Mouse (Mus musculus): ENCODE data around the gene Coasy. TPM values are rescaled to one million over a fixed set of nuclear protein-coding genes. Genes with fewer than 3 reads are reported as not detected.

Gene Coasy
- polyA plus RNA-seq, 1 experiment from 2014 or later = 44.9 TPM

- ATAC-seq (ENCODE audit: low FRiP score, low TSS enrichment) = no peak
- Histone ChIP-seq H3K9me3 (ENCODE audit: control insufficient read depth, low read length) (0 out of 2 replicates have a peak, but pooled peaks cover 3% of the 10 kb centered on the region), H3K27me3 (ENCODE audit: control insufficient read depth, insufficient read depth, low read length) (no peaks in the 10 kb centered on the region), H3K4me2 (replicated peaks; ENCODE audit: low read depth, low read length) (no peak overlapping the region), H3K4me3 (ENCODE audit: low read length) (no peak overlapping the region), H3K9ac (ENCODE audit: low read depth, low read length) (no peak overlapping the region), H3K4me1 (ENCODE audit: control insufficient read depth, insufficient read depth, low read length) (no peaks in the 10 kb centered on the region), H3K27ac (ENCODE audit: low read depth, low read length) (no peak overlapping the region), H3K36me3 (ENCODE audit: control insufficient read depth, insufficient read depth, low read length) (peaks cover 38% of the 10 kb centered on the region)
- WGBS = 91% methylated on average over 9 of the region's 9 CpGs
Measured at GRCm38 (mm10) chr11:101050359-101050758, 32.0 kb upstream of the Coasy start.

GRCm38 (mm10) chr11:101051051-101051493 lies 31.3 kb upstream of the Coasy start:
- no peak overlapping the region for H3K4me2 ChIP-seq (replicated peaks; ENCODE audit: low read depth, low read length)
- 88% methylated on average over 6 of the region's 6 CpGs for WGBS
- no peak for ATAC-seq (ENCODE audit: low FRiP score, low TSS enrichment)
- no peak overlapping the region for H3K27ac ChIP-seq (ENCODE audit: low read depth, low read length)
- no peak overlapping the region for H3K4me3 ChIP-seq (ENCODE audit: low read length)
- 0 out of 2 replicates have a peak, but pooled peaks cover 3% of the 10 kb centered on the region for H3K9me3 ChIP-seq (ENCODE audit: control insufficient read depth, low read length)
- no peaks in the 10 kb centered on the region for H3K27me3 ChIP-seq (ENCODE audit: control insufficient read depth, insufficient read depth, low read length)
- no peaks in the 10 kb centered on the region for H3K4me1 ChIP-seq (ENCODE audit: control insufficient read depth, insufficient read depth, low read length)
- no peak overlapping the region for H3K9ac ChIP-seq (ENCODE audit: low read depth, low read length)
- peaks cover 33% of the 10 kb centered on the region for H3K36me3 ChIP-seq (ENCODE audit: control insufficient read depth, insufficient read depth, low read length)

GRCm38 (mm10) chr11:101051617-101052016 lies 30.7 kb upstream of the Coasy start:
- ATAC-seq (ENCODE audit: low FRiP score, low TSS enrichment) = no peak
- H3K9me3 ChIP-seq (ENCODE audit: control insufficient read depth, low read length) = 0 out of 2 replicates have a peak, but pooled peaks cover 3% of the 10 kb centered on the region
- H3K36me3 ChIP-seq (ENCODE audit: control insufficient read depth, insufficient read depth, low read length) = peaks cover 28% of the 10 kb centered on the region
- no peak overlapping the region for H3K4me2 ChIP-seq (replicated peaks; ENCODE audit: low read depth, low read length)
- no peaks in the 10 kb centered on the region for H3K4me1 ChIP-seq (ENCODE audit: control insufficient read depth, insufficient read depth, low read length)
- 86% methylated on average over 8 of the region's 8 CpGs for WGBS
- no peaks in the 10 kb centered on the region for H3K27me3 ChIP-seq (ENCODE audit: control insufficient read depth, insufficient read depth, low read length)
- no peak overlapping the region for H3K9ac ChIP-seq (ENCODE audit: low read depth, low read length)
- no peak overlapping the region for H3K4me3 ChIP-seq (ENCODE audit: low read length)
- no peak overlapping the region for H3K27ac ChIP-seq (ENCODE audit: low read depth, low read length)

- ATAC-seq (ENCODE audit: low FRiP score, low TSS enrichment) = no peak
- 0 out of 2 replicates have a peak, but pooled peaks cover 3% of the 10 kb centered on the region for H3K9me3 ChIP-seq (ENCODE audit: control insufficient read depth, low read length)
- no peaks in the 10 kb centered on the region for H3K27me3 ChIP-seq (ENCODE audit: control insufficient read depth, insufficient read depth, low read length)
- no peak overlapping the region for H3K27ac ChIP-seq (ENCODE audit: low read depth, low read length)
- WGBS = 89% methylated on average over 10 of the region's 10 CpGs
- H3K9ac ChIP-seq (ENCODE audit: low read depth, low read length) = no peak overlapping the region
- H3K4me3 ChIP-seq (ENCODE audit: low read length) = no peak overlapping the region
- no peak overlapping the region for H3K4me2 ChIP-seq (replicated peaks; ENCODE audit: low read depth, low read length)
- no peaks in the 10 kb centered on the region for H3K4me1 ChIP-seq (ENCODE audit: control insufficient read depth, insufficient read depth, low read length)
- H3K36me3 ChIP-seq (ENCODE audit: control insufficient read depth, insufficient read depth, low read length) = peaks cover 28% of the 10 kb centered on the region
Measured at GRCm38 (mm10) chr11:101052751-101053473, 29.5 kb upstream of the Coasy start.

- H3K9ac ChIP-seq (ENCODE audit: low read depth, low read length) = no peak overlapping the region
- no peak overlapping the region for H3K4me2 ChIP-seq (replicated peaks; ENCODE audit: low read depth, low read length)
- H3K27me3 ChIP-seq (ENCODE audit: control insufficient read depth, insufficient read depth, low read length) = no peaks in the 10 kb centered on the region
- H3K27ac ChIP-seq (ENCODE audit: low read depth, low read length) = no peak overlapping the region
- 0 out of 2 replicates have a peak, but pooled peaks cover 3% of the 10 kb centered on the region for H3K9me3 ChIP-seq (ENCODE audit: control insufficient read depth, low read length)
- H3K4me1 ChIP-seq (ENCODE audit: control insufficient read depth, insufficient read depth, low read length) = no peaks in the 10 kb centered on the region
- H3K4me3 ChIP-seq (ENCODE audit: low read length) = no peak overlapping the region
- no peak for ATAC-seq (ENCODE audit: low FRiP score, low TSS enrichment)
- H3K36me3 ChIP-seq (ENCODE audit: control insufficient read depth, insufficient read depth, low read length) = peaks cover 21% of the 10 kb centered on the region
- WGBS = 95% methylated on average over 1 of the region's 1 CpGs
Measured at GRCm38 (mm10) chr11:101053974-101054373, 28.4 kb upstream of the Coasy start.

- no peak overlapping the region for H3K4me2 ChIP-seq (replicated peaks; ENCODE audit: low read depth, low read length)
- H3K9me3 ChIP-seq (ENCODE audit: control insufficient read depth, low read length) = 0 out of 2 replicates have a peak, but pooled peaks cover 3% of the 10 kb centered on the region
- WGBS = 83% methylated on average over 14 of the region's 14 CpGs
- H3K9ac ChIP-seq (ENCODE audit: low read depth, low read length) = no peak overlapping the region
- no peak for ATAC-seq (ENCODE audit: low FRiP score, low TSS enrichment)
- peaks cover 7% of the 10 kb centered on the region; the same call in 1 of the 2 replicates for H3K4me1 ChIP-seq (ENCODE audit: control insufficient read depth, insufficient read depth, low read length)
- H3K36me3 ChIP-seq (ENCODE audit: control insufficient read depth, insufficient read depth, low read length) = peaks cover 14% of the 10 kb centered on the region; the same call in 1 of the 2 replicates
- H3K4me3 ChIP-seq (ENCODE audit: low read length) = no peak overlapping the region
- no peaks in the 10 kb centered on the region for H3K27me3 ChIP-seq (ENCODE audit: control insufficient read depth, insufficient read depth, low read length)
- H3K27ac ChIP-seq (ENCODE audit: low read depth, low read length) = no peak overlapping the region
Measured at GRCm38 (mm10) chr11:101055418-101055817, 26.9 kb upstream of the Coasy start.

GRCm38 (mm10) chr11:101056885-101057284 lies 25.5 kb upstream of the Coasy start:
- Histone ChIP-seq H3K36me3 (ENCODE audit: control insufficient read depth, insufficient read depth, low read length) (peaks cover 11% of the 10 kb centered on the region; the same call in 1 of the 2 replicates), H3K27ac (ENCODE audit: low read depth, low read length) (0 out of 2 replicates have a peak overlapping the region, but pooled peaks have one; percentile 14), H3K4me2 (replicated peaks; ENCODE audit: low read depth, low read length) (no peak overlapping the region), H3K27me3 (ENCODE audit: control insufficient read depth, insufficient read depth, low read length) (no peaks in the 10 kb centered on the region), H3K9ac (ENCODE audit: low read depth, low read length) (peak overlapping the region; percentile 13; the same call in 1 of the 2 replicates), H3K4me3 (ENCODE audit: low read length) (no peak overlapping the region), H3K4me1 (ENCODE audit: control insufficient read depth, insufficient read depth, low read length) (peaks cover 8% of the 10 kb centered on the region; the same call in 1 of the 2 replicates), H3K9me3 (ENCODE audit: control insufficient read depth, low read length) (0 out of 2 replicates have a peak, but pooled peaks cover 3% of the 10 kb centered on the region)
- WGBS = 57% methylated on average over 8 of the region's 8 CpGs
- ATAC-seq (ENCODE audit: low FRiP score, low TSS enrichment) = no peak

- Histone ChIP-seq H3K4me1 (ENCODE audit: control insufficient read depth, insufficient read depth, low read length) (peaks cover 13% of the 10 kb centered on the region), H3K4me3 (ENCODE audit: low read length) (no peak overlapping the region), H3K4me2 (replicated peaks; ENCODE audit: low read depth, low read length) (no peak overlapping the region), H3K9ac (ENCODE audit: low read depth, low read length) (no peak overlapping the region), H3K36me3 (ENCODE audit: control insufficient read depth, insufficient read depth, low read length) (peaks cover 15% of the 10 kb centered on the region; the same call in 1 of the 2 replicates), H3K27me3 (ENCODE audit: control insufficient read depth, insufficient read depth, low read length) (no peaks in the 10 kb centered on the region), H3K27ac (ENCODE audit: low read depth, low read length) (no peak overlapping the region), H3K9me3 (ENCODE audit: control insufficient read depth, low read length) (0 out of 2 replicates have a peak, but pooled peaks cover 3% of the 10 kb centered on the region)
- ATAC-seq (ENCODE audit: low FRiP score, low TSS enrichment) = no peak; the same call in 1 of the 2 replicates
- 39% methylated on average over 5 of the region's 5 CpGs for WGBS
Measured at GRCm38 (mm10) chr11:101057860-101058259, 24.5 kb upstream of the Coasy start.

GRCm38 (mm10) chr11:101058726-101059125 lies 23.6 kb upstream of the Coasy start:
- no peak overlapping the region for H3K4me2 ChIP-seq (replicated peaks; ENCODE audit: low read depth, low read length)
- H3K9me3 ChIP-seq (ENCODE audit: control insufficient read depth, low read length) = 0 out of 2 replicates have a peak, but pooled peaks cover 2% of the 10 kb centered on the region
- H3K27ac ChIP-seq (ENCODE audit: low read depth, low read length) = no peak overlapping the region
- WGBS = 40% methylated on average over 5 of the region's 5 CpGs
- H3K9ac ChIP-seq (ENCODE audit: low read depth, low read length) = no peak overlapping the region
- no peak for ATAC-seq (ENCODE audit: low FRiP score, low TSS enrichment)
- peaks cover 22% of the 10 kb centered on the region for H3K4me1 ChIP-seq (ENCODE audit: control insufficient read depth, insufficient read depth, low read length)
- no peak overlapping the region for H3K4me3 ChIP-seq (ENCODE audit: low read length)
- no peaks in the 10 kb centered on the region for H3K27me3 ChIP-seq (ENCODE audit: control insufficient read depth, insufficient read depth, low read length)
- H3K36me3 ChIP-seq (ENCODE audit: control insufficient read depth, insufficient read depth, low read length) = peaks cover 12% of the 10 kb centered on the region; the same call in 1 of the 2 replicates

Measured in kidney, embryonic 14.5 days (tissue).